Mouse (Mus musculus): Measurements from ENCODE around the gene Soat1. TPM values are rescaled to one million over a fixed set of nuclear protein-coding genes. Genes with fewer than 3 reads are reported as not detected.
"Not testable (repeated sequence)": the region's sequence is repeated elsewhere in the genome, so short reads cannot be mapped to it uniquely, and the experiment has no call there.

Gene Soat1
- polyA plus RNA-seq (2016; fragmentation: Nextera tagmentation; extraction: Ambion mirVana) = 19.5 and 24.3 TPM in 2 replicates

GRCm38 (mm10) chr1:156473961-156474503, at the start of gene Soat1:
Soat1 (minus strand) TSS chr1:156474331.
- ATAC-seq = peak; percentile 95
- 3% methylated on average over 44 of the region's 46 CpGs for WGBS (ENCODE audit: insufficient replicate concordance)
- Histone ChIP-seq H3K4me2 (peak within 1 kb of the TSS; percentile 92), H3K9ac (peak within 1 kb of the TSS; percentile 67), H3K9me3 (replicated peaks) (0 out of 2 replicates have a peak, but pooled peaks cover 5% of the 10 kb centered on the region), H3K4me3 (peak within 1 kb of the TSS; percentile 68), H3K27me3 (replicated peaks) (peaks cover 19% of the 10 kb centered on the region), H3K27ac (peak within 1 kb of the TSS; percentile 62; the same call in 1 of the 2 replicates), H3K4me1 (peaks cover 48% of the 10 kb centered on the region), H3K36me3 (no peaks in the 10 kb centered on the region; the same call in 1 of the 2 replicates)

- H3K36me3 ChIP-seq; H3K27me3 ChIP-seq (replicated peaks); H3K27ac ChIP-seq; H3K9me3 ChIP-seq (replicated peaks); H3K4me2 ChIP-seq; H3K4me1 ChIP-seq; H3K9ac ChIP-seq; H3K4me3 ChIP-seq: not testable (repeated sequence)
- 87% methylated on average over 20 of the region's 22 CpGs for WGBS (ENCODE audit: insufficient replicate concordance)
- peak; percentile 80 for ATAC-seq
Observed at GRCm38 (mm10) chr1:156523842-156524241, 49.7 kb upstream of the Soat1 start, which contains the start of gene Gm10031. Gm10031 (plus strand) TSS chr1:156524012.

GRCm38 (mm10) chr1:156521796-156522517, 47.8 kb upstream of the Soat1 start:
- Histone ChIP-seq H3K27ac (no peak overlapping the region), H3K9ac (no peak overlapping the region), H3K36me3 (no peaks in the 10 kb centered on the region), H3K4me2 (no peak overlapping the region), H3K27me3 (replicated peaks) (no peaks in the 10 kb centered on the region), H3K4me3 (no peak overlapping the region), H3K4me1 (no peaks in the 10 kb centered on the region), H3K9me3 (replicated peaks) (no peaks in the 10 kb centered on the region)
- no peak for ATAC-seq
- 59% methylated on average over 15 of the region's 15 CpGs for WGBS (ENCODE audit: insufficient replicate concordance)

- Histone ChIP-seq H3K36me3 (no peaks in the 10 kb centered on the region), H3K9me3 (replicated peaks) (no peaks in the 10 kb centered on the region), H3K4me1 (no peaks in the 10 kb centered on the region), H3K27me3 (replicated peaks) (no peaks in the 10 kb centered on the region), H3K4me3 (no peak overlapping the region), H3K9ac (no peak overlapping the region), H3K4me2 (no peak overlapping the region), H3K27ac (no peak overlapping the region)
- ATAC-seq = no peak
- 66% methylated on average over 3 of the region's 3 CpGs for WGBS (ENCODE audit: insufficient replicate concordance)
Observed at GRCm38 (mm10) chr1:156520136-156520780, 46.1 kb upstream of the Soat1 start.

- H3K36me3 ChIP-seq = no peaks in the 10 kb centered on the region
- H3K9me3 ChIP-seq (replicated peaks) = no peaks in the 10 kb centered on the region
- no peak overlapping the region for H3K4me3 ChIP-seq
- 65% methylated on average over 3 of the region's 3 CpGs for WGBS (ENCODE audit: insufficient replicate concordance)
- no peak for ATAC-seq
- no peak overlapping the region for H3K9ac ChIP-seq
- no peaks in the 10 kb centered on the region for H3K27me3 ChIP-seq (replicated peaks)
- H3K4me1 ChIP-seq = no peaks in the 10 kb centered on the region
- H3K4me2 ChIP-seq = no peak overlapping the region
- no peak overlapping the region for H3K27ac ChIP-seq
Observed at GRCm38 (mm10) chr1:156507753-156508152, 33.6 kb upstream of the Soat1 start.

GRCm38 (mm10) chr1:156505901-156506300, 31.8 kb upstream of the Soat1 start:
- ATAC-seq = no peak
- H3K27me3 ChIP-seq (replicated peaks) = no peaks in the 10 kb centered on the region
- H3K4me3 ChIP-seq = no peak overlapping the region
- 70% methylated on average over 2 of the region's 2 CpGs for WGBS (ENCODE audit: insufficient replicate concordance)
- no peaks in the 10 kb centered on the region for H3K9me3 ChIP-seq (replicated peaks)
- no peak overlapping the region for H3K4me2 ChIP-seq
- no peaks in the 10 kb centered on the region for H3K36me3 ChIP-seq
- H3K4me1 ChIP-seq = no peaks in the 10 kb centered on the region
- H3K27ac ChIP-seq = no peak overlapping the region
- H3K9ac ChIP-seq = no peak overlapping the region

GRCm38 (mm10) chr1:156504945-156505523, 30.9 kb upstream of the Soat1 start:
- H3K9me3 ChIP-seq (replicated peaks) = no peaks in the 10 kb centered on the region
- H3K4me3 ChIP-seq = no peak overlapping the region
- no peaks in the 10 kb centered on the region for H3K27me3 ChIP-seq (replicated peaks)
- ATAC-seq = no peak
- no peaks in the 10 kb centered on the region for H3K4me1 ChIP-seq
- H3K4me2 ChIP-seq = no peak overlapping the region
- no peak overlapping the region for H3K9ac ChIP-seq
- no peaks in the 10 kb centered on the region for H3K36me3 ChIP-seq
- 55% methylated on average over 5 of the region's 5 CpGs for WGBS (ENCODE audit: insufficient replicate concordance)
- H3K27ac ChIP-seq = no peak overlapping the region

GRCm38 (mm10) chr1:156496910-156497309, 22.8 kb upstream of the Soat1 start:
- WGBS (ENCODE audit: insufficient replicate concordance) = 73% methylated on average over 5 of the region's 5 CpGs
- no peak for ATAC-seq

GRCm38 (mm10) chr1:156495025-156495424, 20.9 kb upstream of the Soat1 start:
- H3K36me3 ChIP-seq = no peaks in the 10 kb centered on the region
- H3K9me3 ChIP-seq (replicated peaks) = no peaks in the 10 kb centered on the region
- H3K4me2 ChIP-seq = no peak overlapping the region
- H3K27ac ChIP-seq = no peak overlapping the region
- no peak for ATAC-seq
- no peaks in the 10 kb centered on the region for H3K4me1 ChIP-seq
- no peak overlapping the region for H3K9ac ChIP-seq
- H3K4me3 ChIP-seq = no peak overlapping the region
- WGBS (ENCODE audit: insufficient replicate concordance) = 76% methylated on average over 8 of the region's 8 CpGs
- H3K27me3 ChIP-seq (replicated peaks) = no peaks in the 10 kb centered on the region

More at GRCm38 (mm10) chr1:156496910-156497309, 22.8 kb upstream of the Soat1 start:
- H3K27ac ChIP-seq = no peak overlapping the region
- no peaks in the 10 kb centered on the region for H3K9me3 ChIP-seq (replicated peaks)
- no peaks in the 10 kb centered on the region for H3K4me1 ChIP-seq
- no peak overlapping the region for H3K9ac ChIP-seq
- H3K36me3 ChIP-seq = no peaks in the 10 kb centered on the region
- H3K27me3 ChIP-seq (replicated peaks) = no peaks in the 10 kb centered on the region
- no peak overlapping the region for H3K4me2 ChIP-seq
- no peak overlapping the region for H3K4me3 ChIP-seq

- Histone ChIP-seq H3K27me3 (replicated peaks) (no peaks in the 10 kb centered on the region), H3K9me3 (replicated peaks) (no peaks in the 10 kb centered on the region), H3K4me1 (no peaks in the 10 kb centered on the region), H3K36me3 (no peaks in the 10 kb centered on the region), H3K9ac (no peak overlapping the region), H3K4me3 (no peak overlapping the region), H3K4me2 (no peak overlapping the region), H3K27ac (no peak overlapping the region)
- 36% methylated on average over 4 of the region's 4 CpGs for WGBS (ENCODE audit: insufficient replicate concordance)
- ATAC-seq = no peak
Observed at GRCm38 (mm10) chr1:156491226-156491796, 17.2 kb upstream of the Soat1 start.

- Histone ChIP-seq H3K9me3 (replicated peaks) (no peaks in the 10 kb centered on the region), H3K36me3 (no peaks in the 10 kb centered on the region), H3K27ac (no peak overlapping the region), H3K27me3 (replicated peaks) (no peaks in the 10 kb centered on the region), H3K4me1 (no peaks in the 10 kb centered on the region), H3K4me3 (no peak overlapping the region), H3K4me2 (no peak overlapping the region), H3K9ac (no peak overlapping the region)
- no peak for ATAC-seq
- WGBS (ENCODE audit: insufficient replicate concordance) = 79% methylated on average over 5 of the region's 5 CpGs
Observed at GRCm38 (mm10) chr1:156488031-156488430, 13.9 kb upstream of the Soat1 start.

- ATAC-seq = no peak
- 82% methylated on average over 7 of the region's 7 CpGs for WGBS (ENCODE audit: insufficient replicate concordance)
Observed at GRCm38 (mm10) chr1:156487498-156487897, 13.4 kb upstream of the Soat1 start.

More at GRCm38 (mm10) chr1:156487498-156487897, 13.4 kb upstream of the Soat1 start:
- H3K4me1 ChIP-seq = no peaks in the 10 kb centered on the region
- no peak overlapping the region for H3K4me3 ChIP-seq
- no peak overlapping the region for H3K27ac ChIP-seq
- no peaks in the 10 kb centered on the region for H3K27me3 ChIP-seq (replicated peaks)
- no peak overlapping the region for H3K4me2 ChIP-seq
- no peaks in the 10 kb centered on the region for H3K36me3 ChIP-seq
- no peak overlapping the region for H3K9ac ChIP-seq
- no peaks in the 10 kb centered on the region for H3K9me3 ChIP-seq (replicated peaks)

All from liver, embryonic 12.5 days (tissue).